Mouse (Mus musculus): Measurements from ENCODE around the gene Mab21l3. TPM values are rescaled to one million over a fixed set of nuclear protein-coding genes. Genes with fewer than 3 reads are reported as not detected.

Mab21l3 gene
- polyA plus RNA-seq, 1 experiment from 2014 or later: 6.1 TPM

- H3K4me1 ChIP-seq (ENCODE audit: control insufficient read depth, insufficient read depth, low read length): peaks cover 43% of the 10 kb centered on the region
- H3K4me2 ChIP-seq (ENCODE audit: low read depth, low read length): no peak overlapping the region
- H3K9me3 ChIP-seq (ENCODE audit: control insufficient read depth, low read length): no peaks in the 10 kb centered on the region
- no peak overlapping the region for H3K4me3 ChIP-seq (ENCODE audit: low read length)
- H3K27ac ChIP-seq (ENCODE audit: low read length): no peak overlapping the region
- no peaks in the 10 kb centered on the region for H3K27me3 ChIP-seq (replicated peaks; ENCODE audit: control insufficient read depth, insufficient read depth, low read length)
- no peaks in the 10 kb centered on the region for H3K36me3 ChIP-seq (ENCODE audit: control insufficient read depth, insufficient read depth, low read length)
- no peak overlapping the region for H3K9ac ChIP-seq (ENCODE audit: low read depth, low read length)
- 69% methylated on average over 14 of the region's 14 CpGs for WGBS
- ATAC-seq: no peak
Measured at GRCm38 (mm10) chr3:101799852-101800595, 48.7 kb downstream of the Mab21l3 start.

GRCm38 (mm10) chr3:101797830-101798709 lies 50.7 kb downstream of the Mab21l3 start:
- H3K4me1 ChIP-seq (ENCODE audit: control insufficient read depth, insufficient read depth, low read length): peaks cover 35% of the 10 kb centered on the region

GRCm38 (mm10) chr3:101796212-101796611 lies 52.5 kb downstream of the Mab21l3 start:
- Histone ChIP-seq H3K9me3 (ENCODE audit: control insufficient read depth, low read length) (no peaks in the 10 kb centered on the region), H3K9ac (ENCODE audit: low read depth, low read length) (peak overlapping the region; percentile 24; the same call in 1 of the 2 replicates), H3K4me2 (ENCODE audit: low read depth, low read length) (no peak overlapping the region), H3K4me1 (ENCODE audit: control insufficient read depth, insufficient read depth, low read length) (peaks cover 30% of the 10 kb centered on the region), H3K4me3 (ENCODE audit: low read length) (no peak overlapping the region), H3K27me3 (replicated peaks; ENCODE audit: control insufficient read depth, insufficient read depth, low read length) (no peaks in the 10 kb centered on the region), H3K27ac (ENCODE audit: low read length) (no peak overlapping the region), H3K36me3 (ENCODE audit: control insufficient read depth, insufficient read depth, low read length) (no peaks in the 10 kb centered on the region)
- 31% methylated on average over 7 of the region's 7 CpGs for WGBS
- peak; percentile 54 for ATAC-seq

More at GRCm38 (mm10) chr3:101797830-101798709, 50.7 kb downstream of the Mab21l3 start:
- Histone ChIP-seq H3K9ac (ENCODE audit: low read depth, low read length) (no peak overlapping the region), H3K9me3 (ENCODE audit: control insufficient read depth, low read length) (no peaks in the 10 kb centered on the region), H3K36me3 (ENCODE audit: control insufficient read depth, insufficient read depth, low read length) (no peaks in the 10 kb centered on the region), H3K27ac (ENCODE audit: low read length) (no peak overlapping the region), H3K4me2 (ENCODE audit: low read depth, low read length) (no peak overlapping the region), H3K4me3 (ENCODE audit: low read length) (no peak overlapping the region), H3K27me3 (replicated peaks; ENCODE audit: control insufficient read depth, insufficient read depth, low read length) (no peaks in the 10 kb centered on the region)
- 64% methylated on average over 15 of the region's 15 CpGs for WGBS
- no peak for ATAC-seq

- no peaks in the 10 kb centered on the region for H3K27me3 ChIP-seq (replicated peaks; ENCODE audit: control insufficient read depth, insufficient read depth, low read length)
- no peak overlapping the region for H3K4me3 ChIP-seq (ENCODE audit: low read length)
- no peak overlapping the region for H3K27ac ChIP-seq (ENCODE audit: low read length)
- no peak overlapping the region for H3K9ac ChIP-seq (ENCODE audit: low read depth, low read length)
- H3K4me2 ChIP-seq (ENCODE audit: low read depth, low read length): no peak overlapping the region
- peaks cover 28% of the 10 kb centered on the region for H3K4me1 ChIP-seq (ENCODE audit: control insufficient read depth, insufficient read depth, low read length)
- no peaks in the 10 kb centered on the region for H3K9me3 ChIP-seq (ENCODE audit: control insufficient read depth, low read length)
- no peak for ATAC-seq
- no peaks in the 10 kb centered on the region for H3K36me3 ChIP-seq (ENCODE audit: control insufficient read depth, insufficient read depth, low read length)
- WGBS: 73% methylated on average over 15 of the region's 15 CpGs
Measured at GRCm38 (mm10) chr3:101795387-101796039, 53.2 kb downstream of the Mab21l3 start.

- Histone ChIP-seq H3K4me2 (ENCODE audit: low read depth, low read length) (no peak overlapping the region), H3K27ac (ENCODE audit: low read length) (no peak overlapping the region), H3K4me1 (ENCODE audit: control insufficient read depth, insufficient read depth, low read length) (peaks cover 26% of the 10 kb centered on the region), H3K9ac (ENCODE audit: low read depth, low read length) (no peak overlapping the region), H3K27me3 (replicated peaks; ENCODE audit: control insufficient read depth, insufficient read depth, low read length) (no peaks in the 10 kb centered on the region), H3K9me3 (ENCODE audit: control insufficient read depth, low read length) (no peaks in the 10 kb centered on the region), H3K36me3 (ENCODE audit: control insufficient read depth, insufficient read depth, low read length) (no peaks in the 10 kb centered on the region), H3K4me3 (ENCODE audit: low read length) (no peak overlapping the region)
- WGBS: 65% methylated on average over 9 of the region's 9 CpGs
- no peak for ATAC-seq
Measured at GRCm38 (mm10) chr3:101794666-101795065, 54.1 kb downstream of the Mab21l3 start.

- Histone ChIP-seq H3K9me3 (ENCODE audit: control insufficient read depth, low read length) (no peaks in the 10 kb centered on the region), H3K9ac (ENCODE audit: low read depth, low read length) (no peak overlapping the region), H3K4me2 (ENCODE audit: low read depth, low read length) (no peak overlapping the region), H3K27me3 (replicated peaks; ENCODE audit: control insufficient read depth, insufficient read depth, low read length) (no peaks in the 10 kb centered on the region), H3K27ac (ENCODE audit: low read length) (no peak overlapping the region), H3K36me3 (ENCODE audit: control insufficient read depth, insufficient read depth, low read length) (no peaks in the 10 kb centered on the region), H3K4me1 (ENCODE audit: control insufficient read depth, insufficient read depth, low read length) (peaks cover 21% of the 10 kb centered on the region), H3K4me3 (ENCODE audit: low read length) (no peak overlapping the region)
- ATAC-seq: no peak
- 75% methylated on average over 5 of the region's 5 CpGs for WGBS
Measured at GRCm38 (mm10) chr3:101794026-101794425, 54.7 kb downstream of the Mab21l3 start.

GRCm38 (mm10) chr3:101792191-101792590 lies 56.6 kb downstream of the Mab21l3 start:
- no peak for ATAC-seq
- Histone ChIP-seq H3K4me3 (ENCODE audit: low read length) (no peak overlapping the region), H3K9me3 (ENCODE audit: control insufficient read depth, low read length) (no peaks in the 10 kb centered on the region), H3K4me2 (ENCODE audit: low read depth, low read length) (no peak overlapping the region), H3K27ac (ENCODE audit: low read length) (no peak overlapping the region), H3K4me1 (ENCODE audit: control insufficient read depth, insufficient read depth, low read length) (peaks cover 12% of the 10 kb centered on the region), H3K27me3 (replicated peaks; ENCODE audit: control insufficient read depth, insufficient read depth, low read length) (no peaks in the 10 kb centered on the region), H3K9ac (ENCODE audit: low read depth, low read length) (no peak overlapping the region), H3K36me3 (ENCODE audit: control insufficient read depth, insufficient read depth, low read length) (no peaks in the 10 kb centered on the region)
- WGBS: 80% methylated on average over 4 of the region's 4 CpGs

- no peak overlapping the region for H3K4me2 ChIP-seq (ENCODE audit: low read depth, low read length)
- 47% methylated on average over 10 of the region's 10 CpGs for WGBS
- H3K27me3 ChIP-seq (replicated peaks; ENCODE audit: control insufficient read depth, insufficient read depth, low read length): no peaks in the 10 kb centered on the region
- H3K9me3 ChIP-seq (ENCODE audit: control insufficient read depth, low read length): no peaks in the 10 kb centered on the region
- H3K27ac ChIP-seq (ENCODE audit: low read length): peak overlapping the region; percentile 16
- H3K36me3 ChIP-seq (ENCODE audit: control insufficient read depth, insufficient read depth, low read length): no peaks in the 10 kb centered on the region
- H3K4me1 ChIP-seq (ENCODE audit: control insufficient read depth, insufficient read depth, low read length): peaks cover 10% of the 10 kb centered on the region
- H3K4me3 ChIP-seq (ENCODE audit: low read length): no peak overlapping the region
- H3K9ac ChIP-seq (ENCODE audit: low read depth, low read length): no peak overlapping the region; the same call in 1 of the 2 replicates
- peak; percentile 92 for ATAC-seq
Measured at GRCm38 (mm10) chr3:101784768-101785424, 63.9 kb downstream of the Mab21l3 start.

- Histone ChIP-seq H3K4me3 (ENCODE audit: low read length) (no peak overlapping the region), H3K9ac (ENCODE audit: low read depth, low read length) (no peak overlapping the region), H3K4me2 (ENCODE audit: low read depth, low read length) (no peak overlapping the region), H3K27ac (ENCODE audit: low read length) (no peak overlapping the region), H3K4me1 (ENCODE audit: control insufficient read depth, insufficient read depth, low read length) (peaks cover 10% of the 10 kb centered on the region), H3K36me3 (ENCODE audit: control insufficient read depth, insufficient read depth, low read length) (no peaks in the 10 kb centered on the region), H3K9me3 (ENCODE audit: control insufficient read depth, low read length) (no peaks in the 10 kb centered on the region), H3K27me3 (replicated peaks; ENCODE audit: control insufficient read depth, insufficient read depth, low read length) (no peaks in the 10 kb centered on the region)
- no peak for ATAC-seq
- WGBS: 70% methylated on average over 2 of the region's 2 CpGs
Measured at GRCm38 (mm10) chr3:101783793-101784192, 65.0 kb downstream of the Mab21l3 start.

Data from intestine, embryonic 16.5 days (tissue).